Mouse (Mus musculus) CD8-positive naive resting alpha-beta T cell, adult 2 months (primary cell): ENCODE data around the gene Adcyap1.

Experiments used
- DNase-seq, 2 experiments: peaks; one replicate each; pipeline ENCODE4 v3.0.0; 2022; ENCODE audit warnings: low read depth in 2 of 2, low spot score in 2 of 2

The Adcyap1 gene

DNA sequence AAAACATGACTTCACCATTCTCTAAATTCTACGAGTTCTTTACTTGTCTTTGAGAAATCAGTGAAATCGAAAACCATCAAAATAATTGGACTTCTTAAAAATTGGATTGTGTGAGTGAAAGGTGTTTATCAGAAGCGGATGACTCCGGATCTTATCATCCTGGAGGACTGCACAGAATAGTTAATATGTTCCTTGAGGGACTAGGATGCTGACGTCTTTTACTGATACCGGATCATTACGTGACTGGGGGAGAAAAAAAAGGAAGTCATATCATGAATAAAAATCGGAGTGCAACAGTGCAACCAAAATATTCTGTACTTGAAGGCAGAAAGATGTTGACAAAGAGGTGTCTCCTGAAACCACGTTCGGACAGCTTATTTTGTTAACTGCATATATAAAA lies at the start of gene Adcyap1:
Adcyap1 (plus strand) TSS at position 301 of the 400 bp plus-strand sequence.
- DNase-seq: no peak

DNA sequence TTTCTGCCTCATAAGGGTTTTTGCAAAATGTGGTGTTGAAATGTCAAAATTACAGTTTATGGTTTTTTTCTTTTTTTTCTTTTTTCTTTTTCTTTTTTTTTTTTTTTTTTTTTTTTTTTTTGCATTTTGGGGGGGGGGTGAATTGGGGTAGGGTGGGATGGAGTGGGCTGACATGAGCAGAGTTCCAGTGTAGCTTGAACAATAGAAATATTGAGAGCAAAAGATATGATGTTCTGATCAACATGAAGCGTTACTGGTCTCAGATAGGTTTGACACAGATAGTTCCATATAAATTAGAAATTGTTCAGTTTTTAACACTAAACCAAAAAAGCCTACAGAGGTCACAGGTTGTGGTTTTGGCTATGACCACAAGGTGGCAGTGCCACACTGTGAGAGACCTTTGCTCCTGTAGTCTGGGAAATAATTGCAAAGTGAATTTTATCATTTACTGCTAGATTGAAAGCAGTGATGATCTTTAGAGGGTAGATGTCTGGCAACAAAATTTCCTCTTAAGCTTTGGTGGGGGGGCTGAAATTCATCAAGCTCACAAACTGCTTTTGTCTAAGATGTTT lies 40.5 kb upstream of the Adcyap1 start:
- DNase-seq: no peak

DNA sequence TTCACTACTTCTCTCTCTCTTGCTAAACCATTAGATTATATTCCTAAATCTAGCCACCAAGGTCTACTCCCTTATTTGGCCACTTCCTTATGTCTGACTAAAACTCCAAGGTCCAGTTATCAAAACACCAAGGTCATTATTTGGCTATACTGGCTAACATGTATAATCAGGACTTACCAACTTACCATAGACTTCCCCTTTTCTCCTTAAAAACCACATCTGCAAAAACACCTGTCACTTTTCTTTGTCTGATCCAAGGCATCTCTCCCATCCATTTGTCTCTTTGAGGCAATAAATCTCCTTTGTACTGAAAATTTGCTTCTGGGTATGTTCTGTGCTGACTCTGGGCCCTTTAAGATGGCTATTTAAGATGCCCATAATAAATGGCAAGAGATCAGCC lies 29.2 kb upstream of the Adcyap1 start:
- no peak for DNase-seq

DNA sequence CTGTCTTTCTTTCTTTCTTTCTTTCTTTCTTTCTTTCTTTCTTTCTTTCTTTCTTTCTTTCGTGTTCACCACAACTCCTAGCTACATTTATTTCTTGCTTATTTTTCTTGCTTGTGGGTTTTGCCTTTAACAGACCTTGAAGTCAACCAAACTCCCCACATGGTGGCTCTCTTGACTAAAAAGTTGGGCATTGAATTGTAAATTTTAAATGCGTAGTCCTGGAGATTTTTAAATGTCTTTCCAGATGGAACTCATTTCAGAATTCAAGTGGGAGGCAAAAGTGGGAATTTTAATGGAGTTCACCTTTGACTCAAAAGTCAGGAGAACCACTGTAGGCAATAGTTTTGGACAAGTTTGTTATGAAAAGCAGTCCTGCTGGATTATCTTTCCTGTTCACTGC lies 2.0 kb upstream of the Adcyap1 start:
- no peak for DNase-seq

DNA sequence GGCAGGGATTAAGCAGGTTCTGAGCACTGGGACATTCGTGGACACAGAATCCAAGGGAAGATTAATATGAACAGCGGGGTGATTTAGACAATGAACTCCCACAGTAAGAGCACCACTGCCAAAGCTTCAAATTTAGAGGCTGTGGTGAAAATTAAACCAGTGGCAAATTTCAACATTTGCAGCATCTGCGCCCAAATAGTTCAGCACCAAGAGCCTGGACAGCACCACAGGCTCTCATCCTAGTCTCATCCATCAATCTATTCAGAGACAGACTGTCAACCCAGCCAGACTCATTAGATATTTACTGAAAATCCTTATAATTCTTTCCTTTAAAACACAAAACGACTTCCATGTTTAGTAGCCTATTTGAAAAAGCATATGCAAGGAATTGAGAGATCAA lies 604 bp upstream of the Adcyap1 start:
- DNase-seq: no peak

DNA sequence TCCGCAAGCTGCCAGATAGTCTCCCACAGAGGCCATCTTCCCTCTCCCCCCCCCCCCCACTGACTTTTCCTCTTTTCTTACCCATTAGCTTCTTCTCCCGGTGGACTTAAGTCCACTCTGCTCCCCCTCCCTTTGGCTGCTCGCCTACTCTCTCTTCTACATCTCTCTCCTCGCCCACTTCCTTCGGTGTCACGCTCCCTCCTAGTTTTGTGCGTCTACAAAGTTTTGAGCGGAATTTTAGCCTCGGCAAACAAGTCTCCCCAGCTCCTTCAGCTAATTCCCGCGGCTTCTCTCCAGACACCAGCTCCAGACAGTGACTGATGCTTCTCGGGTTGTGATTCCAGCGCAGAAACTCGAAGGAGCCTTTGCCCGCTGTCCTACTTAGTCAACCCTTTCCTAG lies 401 bp downstream of the Adcyap1 start:
- no peak for DNase-seq

DNA sequence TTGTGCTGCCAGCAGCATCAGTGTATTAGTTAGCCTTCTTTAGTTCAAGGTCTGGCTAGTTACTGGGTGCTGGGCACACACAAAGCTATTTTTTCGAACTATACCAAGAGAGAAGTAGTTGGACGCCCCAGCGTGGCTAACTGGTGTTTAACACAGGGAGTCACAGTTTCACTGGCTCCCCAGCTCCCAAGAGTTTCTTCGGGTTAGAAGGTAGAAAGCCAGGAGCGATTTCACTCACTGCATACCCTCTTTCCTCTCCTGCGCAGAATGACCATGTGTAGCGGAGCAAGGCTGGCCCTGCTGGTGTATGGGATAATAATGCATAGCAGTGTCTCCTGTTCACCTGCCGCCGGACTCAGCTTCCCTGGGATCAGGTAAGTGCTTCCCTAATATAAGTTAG lies 930 bp downstream of the Adcyap1 start:
- no peak for DNase-seq

DNA sequence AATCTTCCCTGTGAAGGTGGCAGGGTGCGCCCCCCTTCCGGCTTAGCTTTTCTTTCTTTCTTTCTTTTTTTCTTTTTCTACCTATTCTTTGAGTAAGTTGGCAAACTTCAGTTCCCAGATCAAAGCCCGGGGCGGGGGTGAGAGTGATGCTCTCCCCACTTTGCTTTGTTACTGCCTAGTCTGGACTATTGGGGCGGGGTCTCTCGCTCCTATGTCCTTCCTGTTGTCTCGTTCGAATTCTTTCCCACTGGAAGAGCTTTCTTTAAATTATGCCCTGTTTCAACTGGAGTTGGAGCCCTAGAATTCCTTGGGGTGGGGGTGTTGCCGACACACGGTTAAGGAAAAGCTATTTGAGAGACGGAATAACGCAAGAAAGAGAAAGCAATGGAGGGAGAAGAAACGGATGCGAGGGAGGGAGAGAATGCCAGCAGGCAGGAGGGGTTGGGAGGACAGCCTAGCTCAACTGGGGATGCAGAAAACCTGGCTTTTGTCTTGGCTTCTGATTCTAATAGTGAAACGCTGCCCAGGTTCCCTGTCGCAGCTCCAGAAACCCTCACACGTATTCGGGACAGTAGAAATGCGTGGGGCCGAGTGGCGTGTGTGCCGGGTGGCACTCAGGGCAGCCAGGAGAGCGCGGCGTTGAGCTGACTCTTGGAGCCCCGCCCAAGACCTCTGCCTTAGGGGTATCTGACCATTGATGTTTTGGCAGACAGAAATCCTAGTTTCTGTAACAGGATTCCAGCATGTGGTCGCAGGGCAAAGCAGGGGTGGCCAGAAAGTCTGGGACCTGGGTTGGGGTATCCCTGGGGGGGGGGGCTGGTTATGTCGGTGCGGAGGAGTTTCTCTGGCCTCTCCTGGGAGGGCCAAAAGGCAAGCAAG lies 1.8 kb downstream of the Adcyap1 start:
- DNase-seq: no peak

DNA sequence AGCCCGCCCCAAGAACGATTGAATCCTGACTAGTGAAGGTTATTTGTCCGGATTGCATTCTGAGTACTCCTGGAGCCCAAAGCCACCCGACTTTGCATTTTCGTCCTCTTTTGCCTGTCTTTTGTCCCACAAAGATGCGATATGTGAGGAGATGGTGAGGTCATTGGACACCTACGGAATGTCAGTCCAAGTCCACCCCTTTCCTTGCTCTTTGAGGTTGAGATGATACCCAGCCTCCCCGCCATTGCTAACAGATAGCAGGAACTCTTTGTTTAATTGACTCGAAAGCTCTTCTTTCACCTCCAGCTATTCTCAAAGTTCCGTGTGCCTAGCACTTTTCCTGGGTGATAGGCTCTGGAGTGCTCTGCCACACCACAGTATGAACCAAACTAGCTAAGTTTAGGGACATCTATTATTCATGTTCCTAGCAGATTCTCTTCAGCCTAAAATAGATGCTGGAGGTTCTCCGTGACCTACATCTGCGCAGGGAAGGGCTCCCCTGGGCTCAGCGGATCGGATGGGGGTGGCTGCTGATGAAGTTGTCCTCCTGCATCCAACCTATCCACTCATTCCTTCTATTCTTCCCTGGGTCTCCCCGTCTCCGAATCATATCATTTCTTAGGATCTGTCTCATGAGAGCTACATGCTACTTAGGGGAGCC lies 2.6 kb downstream of the Adcyap1 start:
- no peak for DNase-seq

DNA sequence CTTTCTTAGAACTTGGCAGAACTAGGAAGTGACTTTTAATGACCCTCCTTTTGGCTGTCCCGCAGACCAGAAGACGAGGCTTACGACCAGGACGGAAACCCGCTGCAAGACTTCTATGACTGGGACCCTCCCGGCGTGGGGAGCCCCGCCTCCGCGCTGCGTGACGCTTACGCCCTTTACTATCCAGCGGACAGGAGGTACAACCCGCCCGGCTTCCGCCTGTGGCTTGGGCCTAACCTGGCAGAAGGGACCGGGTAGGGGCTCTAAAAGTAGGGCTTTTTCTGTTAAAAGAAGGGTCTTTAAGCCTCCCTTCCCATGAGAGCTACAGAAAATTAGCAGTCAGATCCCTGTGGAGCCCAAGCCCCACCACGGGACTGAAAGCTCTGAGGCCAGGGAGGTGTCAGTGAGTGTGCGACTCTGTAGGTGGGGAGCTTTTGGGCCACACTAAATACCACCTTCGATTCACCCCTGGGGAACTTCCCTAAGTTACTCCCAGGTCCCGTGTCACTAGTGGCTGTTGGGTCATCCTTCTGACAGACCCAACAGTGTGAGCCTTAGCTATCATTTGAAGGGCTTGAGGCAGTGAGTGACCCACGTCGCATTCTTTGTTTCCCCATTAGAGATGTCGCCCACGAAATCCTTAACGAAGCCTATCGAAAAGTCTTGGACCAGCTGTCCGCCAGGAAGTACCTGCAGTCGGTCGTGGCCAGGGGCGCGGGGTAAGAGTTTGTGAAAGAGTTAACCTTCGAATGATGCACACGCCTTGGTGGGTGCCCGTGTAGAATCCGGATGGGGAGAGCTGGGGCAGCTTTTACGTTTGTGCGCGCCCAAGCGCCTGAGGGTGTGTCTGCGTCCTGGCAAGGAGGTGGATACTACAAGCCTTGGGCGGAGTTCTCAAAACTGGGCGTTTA lies 3.6 kb downstream of the Adcyap1 start:
- no peak for DNase-seq

DNA sequence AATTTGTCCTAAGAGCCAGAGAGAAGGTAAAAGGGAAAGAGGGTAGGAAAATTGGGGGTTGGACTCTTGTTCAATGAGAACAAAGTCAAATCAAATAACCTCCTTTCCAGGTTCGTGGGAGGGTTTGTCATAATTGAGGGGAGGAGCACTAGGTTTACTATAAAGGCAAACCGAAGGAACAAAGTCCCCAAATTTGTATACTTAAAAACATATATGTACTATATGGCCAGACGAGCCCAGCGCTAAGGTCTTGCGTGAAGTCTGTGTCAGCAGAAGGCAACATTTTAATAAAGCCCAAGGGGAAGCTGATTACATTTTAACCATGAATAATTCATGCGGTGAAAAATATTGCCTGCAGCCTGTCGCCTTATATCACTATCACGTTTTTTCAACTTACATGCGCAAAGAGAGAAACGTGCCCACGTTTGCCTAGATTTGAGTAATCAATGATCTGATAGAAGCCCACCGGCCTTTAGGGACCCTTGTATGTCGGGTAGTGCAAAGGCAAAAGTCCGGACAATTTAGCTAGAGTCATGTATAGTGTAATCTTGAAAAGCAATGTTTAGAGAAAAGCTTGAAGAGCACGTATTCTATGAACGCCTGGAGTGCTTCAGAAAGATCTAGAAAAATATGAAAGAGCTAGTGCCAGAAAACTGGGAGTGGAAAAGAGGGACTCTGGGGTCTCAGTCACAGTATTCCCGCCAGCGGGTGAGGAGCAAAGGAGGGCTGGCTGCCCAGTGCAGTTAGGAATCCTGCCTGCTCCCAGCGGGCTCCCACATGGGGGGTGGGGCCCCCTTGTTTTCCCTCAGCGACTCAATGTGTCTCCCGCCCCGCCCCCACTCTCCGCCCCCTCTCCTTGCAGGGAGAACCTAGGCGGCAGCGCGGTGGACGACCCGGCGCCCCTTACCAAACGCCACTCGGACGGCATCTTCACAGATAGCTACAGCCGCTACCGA lies 4.5 kb downstream of the Adcyap1 start:
- DNase-seq: no peak

DNA sequence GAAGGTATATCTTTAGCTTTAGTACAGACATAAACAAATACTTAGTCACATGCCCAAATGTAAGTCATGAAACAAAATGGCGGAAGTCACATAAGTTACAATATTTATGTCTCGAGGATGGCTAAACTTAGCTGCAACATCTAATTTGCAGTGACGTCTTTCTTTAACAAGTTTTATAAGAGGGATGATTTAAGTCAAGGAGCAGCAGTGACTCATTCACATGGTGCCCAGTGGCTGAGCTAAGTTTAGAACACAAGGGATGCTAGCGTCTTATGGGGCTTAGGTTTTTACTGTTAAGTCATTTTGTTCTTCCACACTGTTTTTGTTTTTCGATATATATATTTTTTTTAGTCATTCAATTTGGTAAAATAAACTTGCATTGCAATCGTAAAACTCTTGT lies 19.0 kb downstream of the Adcyap1 start:
- DNase-seq: no peak

DNA sequence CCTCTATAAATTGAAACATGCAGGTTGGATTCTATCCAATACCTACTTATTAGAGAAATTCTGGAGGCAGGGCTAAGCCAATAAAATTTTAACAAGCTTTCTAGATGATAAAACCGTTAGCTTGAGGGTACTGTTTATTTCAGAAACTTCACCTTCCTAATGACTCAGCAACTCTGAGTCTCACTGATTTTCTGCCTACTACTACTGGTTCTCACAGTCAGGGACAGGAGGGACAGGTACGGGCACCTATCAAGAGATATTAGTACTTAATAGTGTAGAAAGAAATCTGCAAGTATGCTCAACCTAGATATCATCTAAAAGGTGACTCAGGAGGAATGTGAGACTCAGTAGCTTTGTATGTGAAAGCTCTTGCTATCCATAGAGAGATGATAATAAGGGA lies 19.8 kb downstream of the Adcyap1 start:
- DNase-seq: no peak

DNA sequence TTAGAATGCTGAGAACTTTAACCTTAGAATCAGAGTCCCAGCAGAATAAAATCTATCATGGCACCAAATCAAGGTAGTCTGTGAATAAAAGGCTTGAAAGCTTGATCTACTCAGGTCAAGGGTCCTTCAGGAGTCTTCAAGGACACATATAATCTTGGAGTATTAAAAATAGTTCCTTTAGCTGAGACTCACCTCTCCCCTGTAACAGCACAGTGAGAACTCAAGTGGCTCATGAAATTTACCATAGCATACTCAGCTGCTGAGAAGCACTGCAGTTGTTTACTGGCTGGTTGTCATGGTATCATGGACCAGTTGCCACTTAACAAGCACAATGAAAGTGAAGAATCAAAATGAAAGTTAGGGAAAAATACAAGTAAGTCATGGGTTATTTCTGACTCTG lies 38.5 kb downstream of the Adcyap1 start:
- DNase-seq: no peak
